ENCODE assay signal across 12 mouse cellular contexts in the genomic region with DNA sequence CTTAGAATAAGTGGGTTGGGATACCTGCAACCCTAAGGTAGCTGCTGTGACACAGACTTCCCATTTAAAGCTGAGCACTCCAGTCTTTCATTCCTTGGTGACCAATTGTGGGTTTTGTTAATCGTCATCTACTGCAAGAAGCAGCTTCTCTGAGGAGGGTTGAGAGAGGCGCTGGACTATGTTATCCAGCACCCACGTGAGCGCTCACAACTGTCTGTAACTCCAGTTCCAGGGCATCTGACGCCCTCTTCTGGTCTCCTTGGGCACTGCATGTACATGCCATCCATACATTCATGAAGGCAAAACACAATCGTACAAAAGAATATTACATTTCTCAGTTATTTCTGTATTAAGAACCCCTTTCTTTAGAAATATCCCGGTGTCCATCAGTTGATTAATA.
A peak's percentile ranks its signal among the peaks of the same experiment; 100 is the strongest.
DNase-seq lines count a peak whose midpoint lies in the region; ATAC-seq and TF ChIP-seq lines count a peak whose summit lies in the region.
"Had no signal": no experiment of that assay in that cellular context is flagged by ENCODE, and none has a peak within 500 bp of the region (broad histone marks: within the 10 kb centered on the region; RNA-seq: fewer than 3 reads in every experiment).

No protein-coding gene starts in this region.

- H3K79me3 ChIP-seq in C2C12 (ENCODE audit: low read depth), result no peaks in the 10 kb centered on the region

- no peak for DNase-seq in gastrocnemius, adult 2 months
- no peak for DNase-seq in gastrocnemius, postnatal 10 days
- no peak for DNase-seq in layer of hippocampus, adult 2 months (ENCODE audit: low spot score in 2 of 2)
- no peak for DNase-seq in layer of hippocampus, postnatal 25 days (ENCODE audit: extremely low spot score in 1 of 2, low spot score in 1 of 2)
- DNase-seq in induced T-regulatory cell, adult 2 months (ENCODE audit: low read depth), result peak; percentile 41
- DNase-seq in spleen, postnatal 36 days (ENCODE audit: low spot score in 2 of 2), result no peak
- DNase-seq: adrenal gland, postnatal 36 days; cerebellum, adult 9-11 months; gastrocnemius, postnatal 14 days; kidney, adult 18-20 months had no signal

- intact Hi-C loops in gastrocnemius, adult 2 months (cut with DNase I), result no loop called here

- no peak overlapping the region for H3ac ChIP-seq in C2C12 (ENCODE audit: control insufficient read depth, insufficient read length, low read depth)

- H3K27me3 ChIP-seq in C2C12 (ENCODE audit: control insufficient read depth, insufficient read depth, insufficient read length), result no peaks in the 10 kb centered on the region

- no peak overlapping the region for H3K4me3 ChIP-seq in gastrocnemius, adult 2 months
- no peak overlapping the region for H3K4me3 ChIP-seq in layer of hippocampus, adult 2 months
- H3K4me3 ChIP-seq in C2C12 (ENCODE audit: insufficient read depth, poor library complexity, severe bottlenecking), result no peak overlapping the region

- peak; percentile 27; the same call in 1 of the 2 replicates for TF ChIP-seq CTCF in gastrocnemius, adult 2 months (IDR thresholded peaks at IDR 0.05)
- TF ChIP-seq CTCF in layer of hippocampus, adult 2 months (conservative IDR thresholded peaks at IDR 0.05), result peak; percentile 55
- TF ChIP-seq CTCF in C2C12 (IDR thresholded peaks at IDR 0.05; ENCODE audit: control insufficient read depth, insufficient read depth, insufficient read length), result peak; percentile 0

- H3K36me3 ChIP-seq in C2C12 (ENCODE audit: control insufficient read depth, insufficient read depth), result no peaks in the 10 kb centered on the region

- ATAC-seq in monocyte, adult 5-6 weeks (replicated peaks; ENCODE audit: insufficient number of reproducible peaks, low FRiP score, low TSS enrichment, poor library complexity, severe bottlenecking), result no peak

- no peaks in the 10 kb centered on the region for H3K79me2 ChIP-seq in C2C12 (ENCODE audit: control insufficient read depth, insufficient read depth)

- peak overlapping the region; percentile 93 for H3K27ac ChIP-seq in gastrocnemius, adult 2 months
- H3K27ac ChIP-seq in layer of hippocampus, adult 2 months, result no peak overlapping the region

TF ChIP-seq in C2C12, 6 proteins besides CTCF, POLR2A, EP300 and RAD21:
- TF ChIP-seq FOSL1 (IDR thresholded peaks at IDR 0.05; ENCODE audit: insufficient read depth, low read length, poor library complexity, severe bottlenecking), result no peak

Comparison
In these comparisons a context has a peak if more than half of its experiments do, and no peak if none do; other contexts are left out.
1. CTCF ChIP-seq: peak in every context shown above with its lines; median percentile 55 in layer of hippocampus, adult 2 months; 27 in gastrocnemius, adult 2 months; 0 in C2C12.